Mouse (Mus musculus) megakaryocyte, embryonic 14.5 days (primary cell): ENCODE data around the gene Rps9. TPM values are rescaled to one million over a fixed set of nuclear protein-coding genes. Genes with fewer than 3 reads are reported as not detected.

ENCODE experiments used
- H3K27me3 ChIP-seq: replicated peaks from 2 replicates; pipeline ENCODE3; 2012; ENCODE audit warnings: inconsistent platforms
- H3K36me3 ChIP-seq: replicated peaks from 2 replicates; pipeline ENCODE3; 2012; ENCODE audit warnings: low read length, inconsistent platforms, mixed read lengths
- H3K4me1 ChIP-seq: 2 replicates; pipeline ENCODE4 v1.6.1; 2012; ENCODE audit warnings: inconsistent platforms
- H3K4me3 ChIP-seq: replicated peaks from 2 replicates; pipeline ENCODE3; 2012; ENCODE audit warnings: moderate library complexity, mild to moderate bottlenecking, inconsistent platforms
- H3K9me3 ChIP-seq: 2 replicates; pipeline ENCODE4 v1.6.1; 2012; ENCODE audit warnings: inconsistent platforms
- FLI1 ChIP-seq: IDR thresholded peaks from 2 replicates; pipeline ENCODE4 v1.6.1; 2012; ENCODE audit warnings: low read length, inconsistent platforms, mixed read lengths
- GATA1 ChIP-seq: IDR thresholded peaks from 3 replicates; pipeline ENCODE4 v1.6.1; 2012; ENCODE audit warnings: mixed read lengths, low read length, inconsistent platforms, borderline replicate concordance
- polyA plus RNA-seq: library from polyadenylated mRNA; stranded (reverse); fragments of >175 nt; gene quantifications from 2 replicates; pipeline ENCODE4 v1.2.3, GENCODE M21; 2012; ENCODE audit warnings: low replicate concordance; ENCODE audit not compliant: insufficient read depth

Gene Rps9
- polyA plus RNA-seq, result 123 and 1,094 TPM in 2 replicates

DNA sequence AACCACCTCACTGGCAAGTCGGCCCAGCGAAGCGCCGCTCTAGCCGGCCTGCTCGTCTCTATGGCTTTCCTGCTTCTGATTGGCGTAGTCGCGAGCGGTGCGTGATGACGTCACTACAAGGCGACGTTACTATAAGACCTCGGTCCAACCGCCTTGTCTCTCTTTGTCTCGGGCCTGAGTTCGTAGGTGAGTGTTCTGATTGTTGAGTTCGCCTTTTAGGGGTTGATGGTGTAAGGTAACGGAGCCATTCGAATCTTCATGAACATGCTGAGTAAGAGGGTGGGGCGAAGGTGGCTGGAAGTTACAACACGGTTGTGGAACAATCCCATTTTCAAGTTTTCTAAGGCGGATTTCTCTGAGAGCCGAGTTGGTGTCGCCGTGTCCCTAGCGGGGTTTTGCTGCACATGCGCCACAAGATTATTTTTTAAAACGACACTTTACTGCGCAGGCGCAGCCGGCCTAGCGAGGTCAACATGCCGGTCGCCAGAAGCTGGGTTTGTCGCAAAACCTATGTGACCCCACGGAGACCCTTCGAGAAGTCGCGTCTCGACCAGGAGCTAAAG is at the start of gene Rps9:
Gene Rps9, plus strand, starts transcription at position 115 of the 563 bp plus-strand sequence.
- peaks cover 49% of the 10 kb centered on the region for H3K36me3 ChIP-seq
- H3K9me3 ChIP-seq, result no peaks in the 10 kb centered on the region
- peak within 1 kb of the TSS; percentile 95 for H3K4me3 ChIP-seq
- peaks cover 27% of the 10 kb centered on the region for H3K4me1 ChIP-seq
- TF ChIP-seq FLI1 (no peak), GATA1 (no peak)
- no peaks in the 10 kb centered on the region for H3K27me3 ChIP-seq

DNA sequence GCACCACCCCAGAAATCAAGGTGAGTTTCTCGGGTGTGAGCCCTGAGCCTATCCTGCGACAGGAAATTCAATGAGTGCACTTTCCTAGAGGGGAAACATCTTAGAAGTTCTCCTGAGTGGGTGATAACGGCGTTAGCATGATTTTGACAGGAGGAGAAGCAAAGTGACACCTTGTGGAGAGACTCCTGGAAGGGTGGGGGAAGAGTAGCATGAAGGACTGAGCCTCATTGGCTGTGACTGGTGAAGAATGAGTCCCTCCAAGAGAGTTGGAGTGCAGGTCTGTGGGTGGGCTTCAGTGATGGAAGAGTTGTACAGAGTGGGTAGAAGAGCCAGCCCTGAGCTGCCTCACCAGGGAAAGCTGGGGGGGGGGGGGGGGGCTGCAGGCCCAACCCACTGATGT is 46.8 kb upstream of the Rps9 start:
- Histone ChIP-seq H3K9me3 (no peaks in the 10 kb centered on the region), H3K4me3 (no peak overlapping the region), H3K36me3 (peaks cover 100% of the 10 kb centered on the region), H3K27me3 (no peaks in the 10 kb centered on the region), H3K4me1 (peaks cover 41% of the 10 kb centered on the region)
- TF ChIP-seq GATA1, result no peak

DNA sequence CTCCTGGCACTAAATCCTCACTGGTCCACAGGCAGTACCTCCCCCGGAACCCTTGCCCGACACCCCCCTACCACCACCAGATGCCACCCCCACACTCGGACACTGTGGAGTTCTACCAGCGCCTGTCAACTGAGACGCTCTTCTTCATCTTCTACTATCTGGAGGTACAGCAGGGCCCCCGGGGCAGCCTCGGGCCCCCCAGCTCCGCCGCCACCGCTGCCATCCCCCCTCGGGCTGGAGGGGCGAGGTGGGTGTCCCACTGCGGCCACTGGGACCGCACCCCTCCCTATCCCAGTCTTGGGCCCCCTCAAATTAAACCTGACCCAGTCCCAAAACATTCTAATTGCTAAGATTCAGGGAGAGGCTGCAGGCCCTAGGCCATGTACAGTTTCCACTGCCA is 45.2 kb upstream of the Rps9 start:
- Histone ChIP-seq H3K9me3 (no peaks in the 10 kb centered on the region), H3K4me1 (peaks cover 41% of the 10 kb centered on the region), H3K36me3 (peaks cover 100% of the 10 kb centered on the region), H3K4me3 (no peak overlapping the region), H3K27me3 (no peaks in the 10 kb centered on the region)
- no peak for TF ChIP-seq FLI1
- TF ChIP-seq GATA1, result no peak

DNA sequence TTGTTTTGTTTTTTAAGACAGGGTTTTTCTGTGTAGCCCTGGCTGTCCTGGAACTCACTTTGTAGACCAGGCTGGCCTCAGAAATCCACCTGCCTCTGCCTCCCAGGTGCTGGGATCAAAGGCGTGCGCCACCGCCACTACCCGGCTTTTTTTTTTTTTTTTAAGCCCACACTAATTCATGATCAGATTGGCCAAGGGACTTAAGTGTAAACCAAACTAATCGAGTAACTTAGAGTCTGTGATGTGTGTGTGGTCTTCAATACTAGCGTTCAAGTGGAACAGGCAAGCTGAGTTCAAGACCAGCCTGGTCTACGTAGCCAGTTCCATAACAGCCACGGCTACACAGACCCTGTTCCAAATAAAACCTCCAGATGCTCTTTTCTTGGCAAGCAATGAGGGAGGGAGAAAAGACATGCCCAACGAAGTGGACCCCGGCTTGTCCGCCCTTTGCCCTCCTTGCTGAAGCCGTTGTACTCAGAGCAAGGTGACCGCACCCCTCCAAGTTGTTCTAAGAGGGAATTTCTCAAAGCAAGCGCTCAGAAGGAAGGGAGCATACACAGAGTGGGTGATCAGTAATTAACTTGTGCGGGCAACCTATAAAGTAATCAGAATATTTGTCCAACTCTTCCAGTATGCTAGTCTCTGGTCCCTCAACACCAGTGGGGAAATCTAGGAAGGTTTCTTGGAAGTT is 39.1 kb upstream of the Rps9 start:
- H3K36me3 ChIP-seq, result peaks cover 62% of the 10 kb centered on the region
- no peaks in the 10 kb centered on the region for H3K9me3 ChIP-seq
- peak overlapping the region; percentile 96 for H3K4me3 ChIP-seq
- H3K27me3 ChIP-seq, result no peaks in the 10 kb centered on the region
- H3K4me1 ChIP-seq, result peaks cover 65% of the 10 kb centered on the region
- no peak for TF ChIP-seq FLI1
- TF ChIP-seq GATA1, result no peak

DNA sequence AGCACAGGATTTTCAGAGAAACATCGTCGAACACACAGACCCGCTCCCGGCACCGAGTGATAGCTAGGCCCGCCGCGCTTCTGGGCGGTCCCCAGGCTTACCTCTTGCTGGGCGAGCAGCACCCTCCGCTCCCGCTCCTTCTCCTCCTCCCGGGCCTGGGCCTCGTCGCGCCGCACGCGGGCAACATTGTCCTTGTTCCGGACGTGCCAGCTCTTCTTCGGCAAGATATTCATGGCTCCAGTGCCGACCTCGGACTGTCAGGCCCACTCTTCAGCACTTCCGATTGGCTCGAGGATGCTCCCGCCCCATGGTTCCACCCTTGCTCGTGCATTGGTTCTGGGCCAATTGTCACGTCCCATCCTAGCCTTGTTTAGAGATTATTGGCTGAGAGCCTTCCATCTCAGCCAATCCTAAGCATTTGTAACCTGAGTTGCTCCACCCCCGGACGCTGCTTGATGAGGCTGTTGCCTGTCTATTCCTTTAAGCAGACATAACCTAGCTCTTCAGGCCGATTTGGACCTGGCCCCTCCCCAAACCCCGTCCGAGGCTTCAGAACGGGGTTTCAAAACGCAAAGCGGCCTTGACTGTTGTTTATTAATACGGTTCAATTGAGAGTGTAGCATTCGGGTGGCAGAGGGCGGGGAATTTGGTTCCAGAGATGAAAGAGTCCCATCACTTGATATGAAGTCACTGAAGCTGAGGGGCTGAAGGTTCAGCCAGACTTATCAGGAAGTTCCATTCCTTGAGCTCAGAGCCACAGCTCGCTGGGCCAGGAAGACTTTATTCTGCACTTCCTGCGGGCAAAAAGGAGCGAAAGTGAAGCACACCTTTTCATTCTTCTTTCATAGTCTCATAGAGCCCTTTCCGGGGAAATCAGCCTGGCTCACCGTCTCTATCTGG is 38.3 kb upstream of the Rps9 start, which contains the start of gene Leng1:
Gene Leng1, minus strand, starts transcription at position 626 of the 900 bp plus-strand sequence.
- TF ChIP-seq FLI1 (peak; percentile 51; the same call in 1 of the 2 replicates), GATA1 (no peak)
- H3K9me3 ChIP-seq, result no peaks in the 10 kb centered on the region
- peaks cover 65% of the 10 kb centered on the region for H3K4me1 ChIP-seq
- H3K27me3 ChIP-seq, result no peaks in the 10 kb centered on the region
- peak within 1 kb of the TSS; percentile 96 for H3K4me3 ChIP-seq
- H3K36me3 ChIP-seq, result peaks cover 62% of the 10 kb centered on the region

DNA sequence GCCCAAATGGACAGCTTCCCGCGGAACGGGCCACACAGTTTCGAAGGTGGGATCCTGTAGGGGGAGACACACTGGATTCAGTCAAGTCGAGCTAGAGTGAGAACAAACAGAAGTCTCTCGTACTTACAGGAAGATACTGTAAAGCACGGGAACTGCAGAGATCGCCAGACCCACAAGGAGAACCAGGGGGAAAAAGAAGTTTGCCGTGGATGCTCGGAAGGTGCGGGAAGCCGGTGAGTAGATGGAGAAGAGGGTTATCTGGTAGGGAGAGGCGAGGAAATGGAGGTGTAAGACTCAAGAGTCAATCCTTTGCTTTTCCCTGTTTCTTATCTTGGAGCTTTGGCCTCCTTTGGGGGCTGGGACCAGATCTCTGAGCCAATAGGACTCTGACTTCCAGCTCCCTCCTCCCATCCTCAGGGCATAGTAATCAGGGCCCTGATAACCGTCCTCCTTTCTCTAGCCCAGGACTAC is 36.8 kb upstream of the Rps9 start:
- H3K4me1 ChIP-seq, result peaks cover 56% of the 10 kb centered on the region
- H3K27me3 ChIP-seq, result no peaks in the 10 kb centered on the region
- H3K4me3 ChIP-seq, result peak overlapping the region; percentile 83
- H3K36me3 ChIP-seq, result peaks cover 60% of the 10 kb centered on the region
- no peaks in the 10 kb centered on the region for H3K9me3 ChIP-seq
- TF ChIP-seq GATA1 (no peak), FLI1 (no peak)

DNA sequence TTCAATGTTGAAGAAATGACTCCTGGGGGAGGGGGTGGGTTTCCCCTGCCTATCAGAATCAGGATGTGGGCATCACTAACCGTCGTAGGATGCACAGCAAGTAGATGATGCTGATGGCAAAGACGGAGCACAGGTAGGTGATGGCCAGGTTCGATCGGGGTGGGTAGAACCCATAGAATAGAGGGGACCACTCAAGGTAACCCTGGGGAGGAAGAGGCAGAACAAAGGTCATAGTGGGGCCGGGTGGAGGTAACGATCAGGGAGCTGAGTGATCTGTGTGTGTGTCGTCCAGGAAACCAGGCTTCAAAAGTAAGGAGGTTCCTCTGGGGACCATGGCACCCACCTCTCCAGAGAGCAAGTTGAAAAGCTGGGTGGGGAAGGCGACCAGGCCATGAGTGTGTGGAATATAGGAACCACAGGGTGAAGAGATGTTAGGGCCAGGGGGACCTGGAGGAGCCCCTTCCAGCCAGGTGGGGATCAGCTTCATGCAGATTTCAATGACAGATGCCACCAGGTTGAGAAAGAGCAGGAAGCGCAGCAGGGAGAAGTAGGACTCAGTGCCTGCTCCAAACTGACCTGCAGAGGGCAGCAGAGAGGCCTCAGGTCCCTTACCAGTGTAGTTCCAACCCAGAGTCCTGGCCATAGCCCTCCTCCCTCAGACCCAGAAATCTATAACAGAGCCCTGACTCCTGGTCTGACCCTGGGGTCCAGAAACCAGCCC is 29.1 kb upstream of the Rps9 start:
- H3K4me3 ChIP-seq, result peak overlapping the region; percentile 70
- peaks cover 83% of the 10 kb centered on the region for H3K36me3 ChIP-seq
- no peak for TF ChIP-seq FLI1
- TF ChIP-seq GATA1, result no peak
- no peaks in the 10 kb centered on the region for H3K9me3 ChIP-seq
- peaks cover 67% of the 10 kb centered on the region for H3K4me1 ChIP-seq
- H3K27me3 ChIP-seq, result no peaks in the 10 kb centered on the region

DNA sequence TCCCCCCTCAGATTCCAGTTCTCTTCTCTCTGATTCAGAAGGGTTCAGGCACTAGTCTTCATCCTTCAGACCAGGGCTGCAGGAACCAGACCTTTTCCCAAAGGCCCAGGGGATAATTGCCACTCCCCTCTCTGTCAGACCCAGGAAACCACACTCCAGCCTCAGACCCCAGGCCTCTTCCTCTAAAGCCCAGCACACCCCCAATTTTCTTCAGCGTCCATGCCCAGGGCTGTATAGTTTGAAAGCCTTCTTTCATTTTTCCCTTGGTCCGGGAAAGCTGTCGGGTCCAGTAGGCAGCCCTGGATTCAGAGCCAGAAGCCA is 28.6 kb upstream of the Rps9 start:
- Histone ChIP-seq H3K27me3 (no peaks in the 10 kb centered on the region), H3K36me3 (peaks cover 82% of the 10 kb centered on the region), H3K4me1 (peaks cover 65% of the 10 kb centered on the region), H3K9me3 (no peaks in the 10 kb centered on the region), H3K4me3 (peak overlapping the region; percentile 70)
- TF ChIP-seq GATA1 (no peak), FLI1 (no peak)

DNA sequence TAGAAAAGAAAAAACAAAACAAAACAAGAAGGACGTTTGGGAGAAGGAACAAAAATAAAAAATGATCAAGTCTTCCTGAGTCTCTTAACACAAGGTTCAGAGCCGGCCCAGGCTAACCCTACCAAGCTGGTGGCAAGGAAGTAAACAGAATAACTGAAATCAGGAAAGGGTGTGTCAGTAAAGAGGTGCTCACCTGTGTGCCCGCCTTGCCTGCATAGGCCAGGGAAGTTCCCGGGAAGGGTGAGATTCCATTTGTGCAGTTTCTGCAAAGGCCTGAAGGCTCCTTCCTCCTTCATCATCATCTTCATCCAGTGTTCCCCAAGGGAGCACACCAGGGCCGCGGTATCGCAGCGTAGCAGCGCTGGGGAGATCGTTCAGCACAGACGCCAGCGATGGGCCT is 27.4 kb upstream of the Rps9 start:
- peaks cover 82% of the 10 kb centered on the region for H3K36me3 ChIP-seq
- no peaks in the 10 kb centered on the region for H3K27me3 ChIP-seq

DNA sequence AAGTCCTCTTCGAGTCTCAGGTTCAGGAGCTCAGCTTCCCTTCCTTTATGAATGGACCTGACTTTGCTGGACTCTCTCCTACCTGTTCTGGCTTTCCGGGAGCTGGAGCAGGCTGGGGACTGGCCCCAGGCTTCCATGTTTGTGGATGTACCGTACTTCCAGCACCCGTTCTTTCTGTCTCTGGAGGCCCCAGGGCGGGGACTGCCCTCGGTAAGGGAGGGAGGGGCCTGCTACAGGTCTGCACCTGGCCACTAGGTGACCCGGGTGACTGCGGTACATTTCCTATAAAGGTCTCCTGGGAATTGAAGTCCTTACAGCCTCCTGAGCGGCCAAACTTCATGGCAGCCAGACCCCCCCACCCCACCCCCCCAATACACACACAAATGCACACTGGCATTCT is 26.5 kb upstream of the Rps9 start, which contains the start of gene Tmc4:
Gene Tmc4, minus strand, starts transcription at position 212 of the 400 bp plus-strand sequence.
- Histone ChIP-seq H3K27me3 (no peaks in the 10 kb centered on the region), H3K4me1 (peaks cover 77% of the 10 kb centered on the region), H3K9me3 (no peaks in the 10 kb centered on the region), H3K36me3 (peaks cover 82% of the 10 kb centered on the region), H3K4me3 (no peak within 1 kb of the TSS)
- TF ChIP-seq FLI1 (no peak), GATA1 (no peak)

More for the DNA sequence above, 27.4 kb upstream of the Rps9 start:
- no peaks in the 10 kb centered on the region for H3K9me3 ChIP-seq
- H3K4me3 ChIP-seq, result no peak overlapping the region
- H3K4me1 ChIP-seq, result peaks cover 75% of the 10 kb centered on the region
- TF ChIP-seq GATA1 (no peak), FLI1 (no peak)
